Mouse (Mus musculus) T-helper 2 cell (primary cell): ENCODE measurements around the gene Arhgef12.

Experiments used
- in situ Hi-C: fragments of 300-600 bp; cut with MboI, MseI; formaldehyde crosslinking; loops from one replicate; pipeline ENCODE4 v1.15.1; 2025; ENCODE audit warnings: high pct_unique_total_duplicates

Gene Arhgef12

GRCm38 (mm10) chr9:43109125-43109524 lies 2.1 kb upstream of the Arhgef12 start:
- in situ Hi-C loops = no loop called here

- in situ Hi-C loops = no loop called here
These were observed 1.7 kb upstream of the Arhgef12 start for GRCm38 (mm10) chr9:43108721-43109120.

- in situ Hi-C loops = no loop called here
These were observed 1.0 kb upstream of the Arhgef12 start for GRCm38 (mm10) chr9:43108081-43108480.

- in situ Hi-C loops = no loop called here
These were observed 516 bp upstream of the Arhgef12 start for GRCm38 (mm10) chr9:43107555-43107954.

GRCm38 (mm10) chr9:43106426-43107186 lies 433 bp downstream of the Arhgef12 start:
- in situ Hi-C loops = no loop called here

- in situ Hi-C loops = no loop called here
These were observed 1.2 kb downstream of the Arhgef12 start for GRCm38 (mm10) chr9:43105664-43106361.

GRCm38 (mm10) chr9:43104873-43105663 lies 2.0 kb downstream of the Arhgef12 start:
- in situ Hi-C loops = no loop called here

GRCm38 (mm10) chr9:43104526-43104872 lies 2.5 kb downstream of the Arhgef12 start:
- in situ Hi-C loops = no loop called here

GRCm38 (mm10) chr9:43103675-43104299 lies 3.3 kb downstream of the Arhgef12 start:
- in situ Hi-C loops = no loop called here

GRCm38 (mm10) chr9:43102931-43103330 lies 4.1 kb downstream of the Arhgef12 start:
- in situ Hi-C loops = no loop called here

GRCm38 (mm10) chr9:43101936-43102595 lies 5.0 kb downstream of the Arhgef12 start:
- in situ Hi-C loops = no loop called here

GRCm38 (mm10) chr9:43098922-43099321 lies 8.1 kb downstream of the Arhgef12 start:
- in situ Hi-C loops = no loop called here

- in situ Hi-C loops = no loop called here
These were observed 9.1 kb downstream of the Arhgef12 start for GRCm38 (mm10) chr9:43097801-43098557.

- in situ Hi-C loops = no loop called here
These were observed 10.7 kb downstream of the Arhgef12 start for GRCm38 (mm10) chr9:43096337-43096736.

- in situ Hi-C loops = no loop called here
These were observed 12.2 kb downstream of the Arhgef12 start for GRCm38 (mm10) chr9:43094828-43095227.

- in situ Hi-C loops = no loop called here
These were observed 13.2 kb downstream of the Arhgef12 start for GRCm38 (mm10) chr9:43093803-43094202.

GRCm38 (mm10) chr9:43085686-43086285 lies 21.3 kb downstream of the Arhgef12 start:
- in situ Hi-C loops = no loop called here

- in situ Hi-C loops = no loop called here
These were observed 22.3 kb downstream of the Arhgef12 start for GRCm38 (mm10) chr9:43084496-43085362.

GRCm38 (mm10) chr9:43083441-43084055 lies 23.5 kb downstream of the Arhgef12 start:
- in situ Hi-C loops = no loop called here
